Mouse (Mus musculus): ENCODE results near the gene Hdac5. TPM values are rescaled to one million over a fixed set of nuclear protein-coding genes. Genes with fewer than 3 reads are reported as not detected.

The Hdac5 gene
- total and polyA plus RNA-seq, 2 experiments from 2014 or later: 69.4 to 170 TPM

DNA sequence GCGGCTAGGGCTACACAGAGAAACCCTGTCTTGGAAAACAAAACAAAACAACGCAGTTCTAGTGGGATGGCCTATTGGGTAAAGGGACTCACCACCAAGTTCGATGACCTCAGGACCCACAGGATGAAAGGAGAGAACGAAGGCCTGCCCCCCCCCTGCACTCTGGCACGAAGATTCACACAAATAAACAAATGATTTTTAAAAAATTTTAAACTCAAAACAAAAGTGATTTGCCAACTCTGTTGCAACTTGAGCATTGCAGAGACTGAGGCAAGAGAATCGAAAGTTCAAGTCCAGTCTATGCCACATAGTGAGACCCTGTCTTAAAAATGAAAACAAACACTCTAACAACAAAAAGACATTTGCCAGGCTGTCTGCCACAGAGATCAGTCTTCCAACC lies 10.7 kb upstream of the Hdac5 start:
- Histone ChIP-seq H3K4me3 (ENCODE audit: low read depth, low read length) (no peak overlapping the region), H3K9ac (no peak overlapping the region), H3K36me3 (ENCODE audit: insufficient read depth) (no peaks in the 10 kb centered on the region), H3K4me2 (ENCODE audit: low read depth) (no peak overlapping the region), H3K27me3 (ENCODE audit: insufficient read depth, low read length) (no peaks in the 10 kb centered on the region), H3K9me3 (ENCODE audit: low read length) (no peaks in the 10 kb centered on the region), H3K27ac (ENCODE audit: low read depth, low read length) (no peak overlapping the region), H3K4me1 (ENCODE audit: insufficient read depth) (peaks cover 4% of the 10 kb centered on the region; the same call in 1 of the 2 replicates)
- 88% methylated on average over 6 of the region's 6 CpGs for WGBS
- DNase-seq (no peak), ATAC-seq (no peak)
- no peak for TF ChIP-seq CTCF (IDR thresholded peaks at IDR 0.05; ENCODE audit: low read depth)

DNA sequence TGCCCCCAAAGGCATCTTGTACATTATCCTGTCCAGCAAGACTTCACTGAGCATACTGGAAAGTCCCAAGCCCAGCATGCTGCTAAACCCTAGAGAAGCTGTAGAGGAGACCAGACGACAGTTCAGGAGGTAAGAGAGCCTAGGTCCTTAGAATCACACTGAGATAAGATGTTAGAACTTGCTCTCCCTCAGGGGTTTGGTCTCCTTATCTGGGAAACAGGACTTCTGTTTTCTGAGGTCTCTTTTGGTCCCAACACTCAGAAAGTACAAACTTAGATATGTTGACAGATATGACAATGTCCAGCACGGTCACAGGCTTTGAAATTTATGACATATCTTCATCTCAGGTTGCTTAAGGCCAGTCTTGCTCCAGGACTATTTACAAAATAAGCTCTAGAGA lies 6.1 kb upstream of the Hdac5 start:
- 79% methylated on average over 2 of the region's 2 CpGs for WGBS
- DNase-seq (no peak), ATAC-seq (no peak)
- no peaks in the 10 kb centered on the region for H3K9me3 ChIP-seq (ENCODE audit: low read length)
- no peaks in the 10 kb centered on the region for H3K36me3 ChIP-seq (ENCODE audit: insufficient read depth)
- no peaks in the 10 kb centered on the region for H3K27me3 ChIP-seq (ENCODE audit: insufficient read depth, low read length)
- H3K27ac ChIP-seq (ENCODE audit: low read depth, low read length): no peak overlapping the region
- no peak overlapping the region for H3K4me3 ChIP-seq (ENCODE audit: low read depth, low read length)
- TF ChIP-seq CTCF (IDR thresholded peaks at IDR 0.05; ENCODE audit: low read depth): no peak
- no peak overlapping the region for H3K4me2 ChIP-seq (ENCODE audit: low read depth)
- no peak overlapping the region for H3K9ac ChIP-seq
- no peaks in the 10 kb centered on the region for H3K4me1 ChIP-seq (ENCODE audit: insufficient read depth)

DNA sequence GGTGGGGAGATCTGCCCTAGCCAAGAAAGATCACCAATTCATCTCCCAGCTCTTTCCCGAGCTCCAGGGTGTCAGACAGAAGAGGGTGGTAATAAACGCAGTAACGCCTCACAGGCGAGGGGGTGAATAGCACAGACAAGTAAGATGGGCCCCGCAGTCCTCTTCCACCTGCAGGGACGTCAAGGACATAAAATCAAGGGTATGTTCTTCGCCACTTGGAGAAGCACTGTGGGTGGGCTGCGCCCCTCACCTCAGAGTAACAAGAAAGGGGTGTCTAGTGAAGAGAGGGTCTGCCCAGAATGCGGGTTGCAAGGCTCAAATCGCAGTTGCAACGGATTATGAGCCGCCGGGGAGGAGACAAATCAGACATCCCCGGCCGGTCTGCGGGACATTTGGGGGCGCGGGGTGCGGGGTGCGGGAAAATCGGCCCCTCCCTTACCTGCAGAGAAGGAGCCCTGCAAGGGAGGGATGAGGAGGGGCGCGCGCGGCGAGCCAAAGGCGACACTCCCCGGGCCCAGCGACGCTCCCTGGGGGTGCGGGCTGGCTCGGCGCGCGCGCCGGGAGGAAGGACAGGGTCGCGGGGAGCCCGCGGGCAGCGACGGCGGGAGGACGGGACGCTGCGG lies 524 bp downstream of the Hdac5 start:
- Histone ChIP-seq H3K36me3 (ENCODE audit: insufficient read depth) (no peaks in the 10 kb centered on the region), H3K9ac (peak overlapping the region; percentile 86), H3K4me3 (ENCODE audit: low read depth, low read length) (peak overlapping the region; percentile 96), H3K4me1 (ENCODE audit: insufficient read depth) (peaks cover 27% of the 10 kb centered on the region), H3K27ac (ENCODE audit: low read depth, low read length) (peak overlapping the region; percentile 95), H3K9me3 (ENCODE audit: low read length) (no peaks in the 10 kb centered on the region), H3K27me3 (ENCODE audit: insufficient read depth, low read length) (no peaks in the 10 kb centered on the region), H3K4me2 (ENCODE audit: low read depth) (peak overlapping the region; percentile 74)
- WGBS: 2% methylated on average over 27 of the region's 47 CpGs
- TF ChIP-seq CTCF (IDR thresholded peaks at IDR 0.05; ENCODE audit: low read depth): peak; percentile 39; the same call in 1 of the 2 replicates
- DNase-seq: peak; percentile 67
- ATAC-seq: peak; percentile 44

DNA sequence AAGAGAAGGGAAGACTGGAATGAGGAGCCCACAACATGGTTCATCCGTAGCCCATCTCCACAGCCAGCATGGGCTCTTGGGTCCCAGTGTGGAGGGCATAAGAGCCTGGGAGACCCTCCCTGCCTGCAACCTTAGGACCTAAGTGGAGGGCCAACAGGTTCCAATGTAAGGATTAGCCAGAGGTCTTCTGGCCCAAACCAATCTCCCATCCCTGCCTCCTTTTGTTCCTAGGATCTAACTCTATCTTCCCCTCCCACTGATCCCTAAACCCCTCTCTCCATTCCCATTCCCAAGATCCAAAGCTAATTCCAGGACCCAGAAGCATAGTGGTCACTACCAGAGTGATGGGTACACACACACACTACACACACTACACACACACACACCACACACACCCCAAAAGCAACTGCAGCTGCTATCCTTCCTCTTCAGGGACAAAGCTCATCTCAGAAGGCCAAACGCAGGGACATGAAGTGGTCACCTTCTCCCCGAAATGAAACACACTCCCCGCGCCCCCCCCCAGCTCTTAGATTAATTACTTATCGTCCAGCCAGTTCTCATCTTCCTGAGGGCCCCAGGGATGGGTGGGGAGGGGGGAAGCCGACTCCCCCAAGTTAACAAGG lies 1.2 kb downstream of the Hdac5 start:
- DNase-seq: no peak

DNA sequence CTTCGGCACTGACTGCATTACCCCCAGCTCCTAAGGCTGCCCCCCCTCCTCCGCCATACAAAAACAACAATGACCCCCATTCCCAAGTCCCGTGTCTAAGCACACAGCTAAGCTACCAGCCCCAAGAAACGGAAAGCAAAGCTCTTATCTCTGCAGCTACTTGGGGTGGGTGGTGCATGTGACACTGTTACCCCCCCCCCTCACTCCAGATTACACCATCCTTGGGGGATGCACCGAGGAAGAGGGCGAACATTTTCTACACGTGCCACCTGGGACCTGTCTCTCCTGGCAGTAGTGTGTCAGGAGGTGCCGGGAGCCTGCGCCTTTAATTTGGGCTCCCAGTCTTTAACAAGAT lies 1.8 kb downstream of the Hdac5 start:
- H3K4me2 ChIP-seq (ENCODE audit: low read depth): peak overlapping the region; percentile 74
- H3K4me3 ChIP-seq (ENCODE audit: low read depth, low read length): peak overlapping the region; percentile 96
- ATAC-seq (peak; percentile 1), DNase-seq (peak; percentile 53)
- TF ChIP-seq CTCF (IDR thresholded peaks at IDR 0.05; ENCODE audit: low read depth): no peak
- WGBS: 6% methylated on average over 9 of the region's 9 CpGs
- no peaks in the 10 kb centered on the region for H3K9me3 ChIP-seq (ENCODE audit: low read length)
- H3K36me3 ChIP-seq (ENCODE audit: insufficient read depth): peaks cover 12% of the 10 kb centered on the region
- H3K9ac ChIP-seq: peak overlapping the region; percentile 86
- H3K4me1 ChIP-seq (ENCODE audit: insufficient read depth): peaks cover 27% of the 10 kb centered on the region
- no peaks in the 10 kb centered on the region for H3K27me3 ChIP-seq (ENCODE audit: insufficient read depth, low read length)
- peak overlapping the region; percentile 95 for H3K27ac ChIP-seq (ENCODE audit: low read depth, low read length)

More for the DNA sequence above, 1.2 kb downstream of the Hdac5 start:
- peak overlapping the region; percentile 86 for H3K9ac ChIP-seq
- peaks cover 6% of the 10 kb centered on the region for H3K36me3 ChIP-seq (ENCODE audit: insufficient read depth)
- WGBS: 16% methylated on average over 7 of the region's 7 CpGs
- H3K4me3 ChIP-seq (ENCODE audit: low read depth, low read length): peak overlapping the region; percentile 96
- peak overlapping the region; percentile 74 for H3K4me2 ChIP-seq (ENCODE audit: low read depth)
- no peaks in the 10 kb centered on the region for H3K9me3 ChIP-seq (ENCODE audit: low read length)
- peak overlapping the region; percentile 95 for H3K27ac ChIP-seq (ENCODE audit: low read depth, low read length)
- H3K4me1 ChIP-seq (ENCODE audit: insufficient read depth): peaks cover 27% of the 10 kb centered on the region
- no peak for ATAC-seq
- TF ChIP-seq CTCF (IDR thresholded peaks at IDR 0.05; ENCODE audit: low read depth): no peak
- H3K27me3 ChIP-seq (ENCODE audit: insufficient read depth, low read length): no peaks in the 10 kb centered on the region

DNA sequence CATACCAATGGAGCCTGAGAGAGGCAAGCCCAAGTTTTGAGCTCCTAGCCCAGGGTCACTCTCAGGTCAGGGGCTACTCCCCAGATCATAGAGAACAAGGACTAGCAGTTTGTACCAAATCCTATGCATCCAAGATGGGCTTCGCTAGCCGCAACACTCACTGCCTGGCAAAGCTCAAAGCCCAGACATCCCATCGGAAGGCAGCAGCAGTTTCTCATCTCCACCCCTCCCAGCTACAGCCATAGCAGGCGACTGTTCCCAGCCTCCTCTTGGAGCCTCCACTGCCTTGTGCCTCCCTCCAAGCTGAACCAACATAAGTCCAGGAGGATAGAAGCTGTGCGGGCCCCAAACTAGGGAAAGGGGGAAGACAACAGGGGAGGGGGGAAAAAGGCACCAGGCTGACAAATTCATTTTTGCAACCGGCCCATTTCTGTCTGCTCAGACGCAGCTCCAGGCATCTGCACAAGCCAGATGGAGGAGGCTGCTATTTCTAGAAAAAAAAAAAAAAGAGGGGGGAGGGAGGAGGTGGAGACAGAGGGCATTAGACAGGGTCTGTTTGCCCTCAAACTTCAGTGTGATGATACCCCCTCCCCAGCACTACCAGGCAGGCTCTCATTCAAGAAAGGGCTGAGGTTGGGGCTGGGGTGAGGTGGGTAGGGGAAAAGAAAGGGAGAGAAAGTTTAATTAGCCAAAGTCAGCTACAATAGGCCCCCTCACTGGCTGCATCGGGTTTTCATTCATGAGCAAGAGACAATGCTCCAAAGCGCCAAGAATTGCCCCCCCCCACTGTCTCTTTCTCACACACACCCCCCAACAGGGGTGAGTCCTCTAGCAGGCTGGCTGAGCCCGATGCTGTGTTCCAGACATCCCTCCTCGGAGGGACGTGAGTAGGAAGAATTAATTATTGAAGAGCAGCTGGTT lies 2.4 kb downstream of the Hdac5 start:
- peak overlapping the region; percentile 86 for H3K9ac ChIP-seq
- H3K27me3 ChIP-seq (ENCODE audit: insufficient read depth, low read length): no peaks in the 10 kb centered on the region
- H3K27ac ChIP-seq (ENCODE audit: low read depth, low read length): peak overlapping the region; percentile 95
- 5% methylated on average over 12 of the region's 12 CpGs for WGBS
- no peak for TF ChIP-seq CTCF (IDR thresholded peaks at IDR 0.05; ENCODE audit: low read depth)
- H3K4me3 ChIP-seq (ENCODE audit: low read depth, low read length): peak overlapping the region; percentile 96
- ATAC-seq (peak; percentile 23), DNase-seq (peak; percentile 72)
- H3K4me2 ChIP-seq (ENCODE audit: low read depth): peak overlapping the region; percentile 74
- peaks cover 17% of the 10 kb centered on the region for H3K36me3 ChIP-seq (ENCODE audit: insufficient read depth)
- no peaks in the 10 kb centered on the region for H3K9me3 ChIP-seq (ENCODE audit: low read length)
- H3K4me1 ChIP-seq (ENCODE audit: insufficient read depth): peaks cover 27% of the 10 kb centered on the region

Data from forebrain, postnatal 0 days (tissue).